Mouse (Mus musculus): ENCODE results near the gene Smyd3.

Gene Smyd3

GRCm38 (mm10) chr1:179461019-179461814 is 56.6 kb downstream of the Smyd3 start:
- DNase-seq (ENCODE audit: low read depth, low spot score) = no peak

GRCm38 (mm10) chr1:179458987-179459368 is 58.9 kb downstream of the Smyd3 start:
- no peak for DNase-seq (ENCODE audit: low read depth, low spot score)

GRCm38 (mm10) chr1:179458236-179458986 is 59.4 kb downstream of the Smyd3 start:
- DNase-seq (ENCODE audit: low read depth, low spot score) = no peak

GRCm38 (mm10) chr1:179454600-179454999 is 63.2 kb downstream of the Smyd3 start:
- no peak for DNase-seq (ENCODE audit: low read depth, low spot score)

GRCm38 (mm10) chr1:179451211-179451610 is 66.6 kb downstream of the Smyd3 start:
- DNase-seq (ENCODE audit: low read depth, low spot score) = peak; percentile 52

- DNase-seq (ENCODE audit: low read depth, low spot score) = no peak
Observed at GRCm38 (mm10) chr1:179446845-179447212, 71.0 kb downstream of the Smyd3 start.

GRCm38 (mm10) chr1:179446127-179446844 is 71.6 kb downstream of the Smyd3 start:
- no peak for DNase-seq (ENCODE audit: low read depth, low spot score)

GRCm38 (mm10) chr1:179443835-179444234 is 74.0 kb downstream of the Smyd3 start:
- no peak for DNase-seq (ENCODE audit: low read depth, low spot score)

- no peak for DNase-seq (ENCODE audit: low read depth, low spot score)
Observed at GRCm38 (mm10) chr1:179443423-179443822, 74.4 kb downstream of the Smyd3 start.

GRCm38 (mm10) chr1:179436596-179436995 is 81.2 kb downstream of the Smyd3 start:
- no peak for DNase-seq (ENCODE audit: low read depth, low spot score)

GRCm38 (mm10) chr1:179434443-179435260 is 83.2 kb downstream of the Smyd3 start:
- DNase-seq (ENCODE audit: low read depth, low spot score) = no peak

- DNase-seq (ENCODE audit: low read depth, low spot score) = no peak
Observed at GRCm38 (mm10) chr1:179433828-179434227, 84.0 kb downstream of the Smyd3 start.

GRCm38 (mm10) chr1:179433355-179433754 is 84.5 kb downstream of the Smyd3 start:
- DNase-seq (ENCODE audit: low read depth, low spot score) = no peak

- DNase-seq (ENCODE audit: low read depth, low spot score) = no peak
Observed at GRCm38 (mm10) chr1:179430077-179430476, 87.8 kb downstream of the Smyd3 start.

- DNase-seq (ENCODE audit: low read depth, low spot score) = no peak
Observed at GRCm38 (mm10) chr1:179424879-179425472, 92.9 kb downstream of the Smyd3 start.

GRCm38 (mm10) chr1:179419091-179419490 is 98.8 kb downstream of the Smyd3 start:
- no peak for DNase-seq (ENCODE audit: low read depth, low spot score)

GRCm38 (mm10) chr1:179408086-179408485 is 109.8 kb downstream of the Smyd3 start:
- no peak for DNase-seq (ENCODE audit: low read depth, low spot score)

GRCm38 (mm10) chr1:179400835-179401234 is 117.0 kb downstream of the Smyd3 start:
- no peak for DNase-seq (ENCODE audit: low read depth, low spot score)

- no peak for DNase-seq (ENCODE audit: low read depth, low spot score)
Observed at GRCm38 (mm10) chr1:179398639-179399038, 119.2 kb downstream of the Smyd3 start.

- DNase-seq (ENCODE audit: low read depth, low spot score) = no peak
Observed at GRCm38 (mm10) chr1:179386237-179386975, 131.4 kb downstream of the Smyd3 start.
